Mouse (Mus musculus): ENCODE measurements around the gene Rasgef1b.
"Not testable (repeated sequence)": the region's sequence is repeated elsewhere in the genome, so short reads cannot be mapped to it uniquely, and the experiment has no call there.

Gene Rasgef1b

DNA sequence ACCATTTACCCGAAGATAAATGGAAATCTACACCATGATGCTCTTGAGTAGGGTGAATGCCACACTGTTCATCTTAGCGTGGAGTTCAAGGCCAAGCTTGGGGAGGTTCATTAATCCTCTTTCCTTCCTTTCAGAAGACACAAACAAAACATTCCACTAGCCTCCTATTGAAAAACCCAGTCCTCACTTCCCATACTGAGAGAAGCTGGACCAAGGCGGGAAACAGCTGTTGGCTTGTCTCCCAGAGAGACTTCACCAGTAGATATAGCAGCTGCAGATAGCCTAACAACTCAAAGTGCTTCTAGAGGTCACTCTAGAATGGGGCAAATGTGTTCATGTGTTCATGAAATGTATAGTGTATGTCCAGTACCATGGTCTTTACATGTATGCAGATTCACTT is 495.7 kb downstream of the Rasgef1b start:
- no peak for DNase-seq (ENCODE audit: low read depth, low spot score)
- Histone ChIP-seq H3K36me3 (ENCODE audit: control insufficient read depth, insufficient read depth, low read length, poor library complexity, severe bottlenecking) (peaks cover 29% of the 10 kb centered on the region), H3K27me3 (ENCODE audit: control insufficient read depth, insufficient read depth, low read length, poor library complexity, severe bottlenecking) (no peaks in the 10 kb centered on the region)

- no peak for DNase-seq (ENCODE audit: low read depth, low spot score)
- Histone ChIP-seq H3K36me3 (ENCODE audit: control insufficient read depth, insufficient read depth, low read length, poor library complexity, severe bottlenecking) (peaks cover 32% of the 10 kb centered on the region), H3K27me3 (ENCODE audit: control insufficient read depth, insufficient read depth, low read length, poor library complexity, severe bottlenecking) (no peaks in the 10 kb centered on the region)
Observed at GRCm38 (mm10) chr5:99232410-99232809, 496.5 kb downstream of the Rasgef1b start.

- no peak for DNase-seq (ENCODE audit: low read depth, low spot score)
- H3K36me3 ChIP-seq (ENCODE audit: control insufficient read depth, insufficient read depth, low read length, poor library complexity, severe bottlenecking): peaks cover 37% of the 10 kb centered on the region
- H3K27me3 ChIP-seq (ENCODE audit: control insufficient read depth, insufficient read depth, low read length, poor library complexity, severe bottlenecking): no peaks in the 10 kb centered on the region
Observed at GRCm38 (mm10) chr5:99230476-99230875, 498.4 kb downstream of the Rasgef1b start.

DNA sequence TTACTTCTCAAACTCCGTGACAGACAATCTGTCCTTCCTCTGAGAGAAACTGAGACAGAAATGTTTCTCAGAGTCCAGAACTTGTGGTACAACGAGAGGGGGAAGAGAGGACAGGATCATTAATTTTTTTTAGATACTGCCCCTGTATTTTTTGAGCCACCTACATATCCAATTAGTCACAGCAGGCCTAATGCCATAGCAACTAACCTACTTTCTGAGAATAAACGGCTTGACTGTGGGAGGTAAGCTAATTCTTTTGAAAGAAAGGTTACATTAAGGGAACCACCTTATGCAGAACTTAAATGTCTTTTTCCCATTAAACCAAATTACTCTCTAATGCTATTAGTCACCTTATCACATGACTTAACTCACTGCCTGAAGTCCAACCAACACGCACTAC is 501.5 kb downstream of the Rasgef1b start:
- Histone ChIP-seq H3K36me3 (ENCODE audit: control insufficient read depth, insufficient read depth, low read length, poor library complexity, severe bottlenecking) (peaks cover 43% of the 10 kb centered on the region), H3K27me3 (ENCODE audit: control insufficient read depth, insufficient read depth, low read length, poor library complexity, severe bottlenecking) (no peaks in the 10 kb centered on the region)
- no peak for DNase-seq (ENCODE audit: low read depth, low spot score)

DNA sequence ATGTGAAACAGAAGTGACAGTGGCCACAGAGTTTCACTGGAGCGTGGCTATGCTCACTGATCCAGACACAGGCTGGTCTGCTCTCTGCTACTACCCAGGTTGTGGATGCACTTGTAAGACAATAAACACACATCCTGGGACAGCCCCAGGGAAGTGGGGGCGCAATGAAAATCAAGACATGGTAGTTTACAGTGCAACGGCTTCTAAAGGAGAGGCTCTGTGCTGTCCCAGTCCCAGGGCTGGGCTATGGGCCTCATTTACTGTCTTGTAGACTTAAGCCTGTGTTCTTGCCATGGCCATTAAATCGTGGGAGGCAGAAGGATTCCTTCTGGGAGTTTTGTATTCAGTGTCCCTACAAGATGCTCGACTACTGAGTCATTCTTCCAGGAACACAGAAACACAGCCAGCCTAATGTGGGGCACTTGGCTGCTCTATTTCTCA is 504.3 kb downstream of the Rasgef1b start:
- no peaks in the 10 kb centered on the region for H3K27me3 ChIP-seq (ENCODE audit: control insufficient read depth, insufficient read depth, low read length, poor library complexity, severe bottlenecking)
- no peak for DNase-seq (ENCODE audit: low read depth, low spot score)

DNA sequence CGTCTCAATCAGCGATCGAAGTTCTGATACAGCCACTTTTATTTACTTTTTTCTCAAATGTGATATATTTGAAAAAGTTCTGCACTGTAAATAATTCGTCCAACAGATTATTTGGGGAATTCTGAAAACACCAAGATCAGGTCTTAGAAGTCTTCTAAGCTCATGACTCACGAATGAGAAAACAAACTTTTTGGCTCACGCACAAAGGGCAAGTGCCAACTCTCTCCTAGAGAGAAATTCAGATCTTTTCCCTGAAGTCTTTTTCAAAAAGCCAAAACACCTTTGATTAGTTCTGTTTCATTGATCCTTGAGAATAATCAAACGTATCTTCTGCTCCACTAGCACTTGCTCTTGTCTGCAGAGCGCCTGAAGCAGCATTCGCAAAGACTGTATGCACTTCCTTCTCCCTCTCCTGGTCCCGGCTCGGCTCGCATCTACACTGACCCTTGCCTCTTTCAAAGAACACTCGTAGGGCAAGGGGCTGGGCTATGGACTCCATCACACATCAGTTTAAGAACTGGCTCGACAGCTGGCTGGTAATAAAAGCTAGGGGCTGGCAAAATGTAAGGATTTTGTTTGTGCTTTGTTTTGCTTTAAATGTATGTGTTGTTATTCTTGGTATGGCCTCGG is 504.9 kb downstream of the Rasgef1b start:
- peaks cover 54% of the 10 kb centered on the region for H3K36me3 ChIP-seq (ENCODE audit: control insufficient read depth, insufficient read depth, low read length, poor library complexity, severe bottlenecking)
- DNase-seq (ENCODE audit: low read depth, low spot score): no peak
- H3K27me3 ChIP-seq (ENCODE audit: control insufficient read depth, insufficient read depth, low read length, poor library complexity, severe bottlenecking): no peaks in the 10 kb centered on the region

More for the DNA sequence above, 504.3 kb downstream of the Rasgef1b start:
- H3K36me3 ChIP-seq (ENCODE audit: control insufficient read depth, insufficient read depth, low read length, poor library complexity, severe bottlenecking): peaks cover 52% of the 10 kb centered on the region

DNA sequence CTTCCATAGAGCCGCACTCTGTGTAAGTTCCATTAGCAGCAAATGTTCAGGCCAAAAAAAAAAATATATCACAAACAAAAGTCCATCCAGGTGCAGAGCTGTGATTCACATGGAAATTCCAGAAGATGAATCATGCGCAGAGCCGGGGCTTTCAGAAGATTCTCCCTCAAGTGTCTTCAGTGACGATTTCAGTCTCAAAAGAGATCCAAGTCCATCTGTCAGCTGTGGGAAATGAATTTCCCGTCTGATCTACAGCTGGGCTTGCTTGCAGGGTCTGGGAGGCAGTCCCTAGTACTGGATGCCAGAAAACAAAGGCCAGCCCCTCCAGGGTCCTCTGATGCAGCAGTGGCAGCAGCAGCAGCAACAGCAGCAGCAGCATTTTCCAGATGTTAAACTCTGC is 510.5 kb downstream of the Rasgef1b start:
- no peak for DNase-seq (ENCODE audit: low read depth, low spot score)
- peaks cover 48% of the 10 kb centered on the region for H3K36me3 ChIP-seq (ENCODE audit: control insufficient read depth, insufficient read depth, low read length, poor library complexity, severe bottlenecking)
- no peaks in the 10 kb centered on the region for H3K27me3 ChIP-seq (ENCODE audit: control insufficient read depth, insufficient read depth, low read length, poor library complexity, severe bottlenecking)

DNA sequence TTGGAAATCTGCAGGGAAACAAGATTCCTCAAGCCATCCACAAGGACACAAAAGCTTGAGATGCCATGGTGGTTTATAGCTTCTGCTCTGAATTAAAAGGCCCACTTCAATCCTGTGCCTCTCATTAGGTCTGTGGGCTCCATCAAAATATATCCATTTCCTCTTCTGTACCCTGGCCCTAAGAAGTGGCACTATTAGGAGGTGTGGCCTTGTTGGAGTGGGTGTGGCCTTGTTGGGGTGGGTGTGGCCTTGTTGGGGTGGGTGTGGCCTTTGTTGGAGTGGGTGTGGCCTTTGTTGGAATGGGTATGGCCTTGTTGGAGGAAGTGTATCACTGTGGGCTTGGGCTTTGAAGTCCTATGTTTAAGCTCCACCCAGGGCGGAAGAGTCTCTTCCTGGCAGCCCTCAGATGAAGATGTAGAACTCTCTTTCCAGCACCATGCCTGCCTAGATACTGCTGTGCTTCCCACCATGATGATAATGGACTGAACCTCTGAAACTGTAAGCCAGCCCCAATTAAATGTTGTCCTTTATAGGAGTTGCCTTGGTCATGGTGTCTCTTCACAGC is 512.2 kb downstream of the Rasgef1b start:
- peak; percentile 48 for DNase-seq (ENCODE audit: low read depth, low spot score)

DNA sequence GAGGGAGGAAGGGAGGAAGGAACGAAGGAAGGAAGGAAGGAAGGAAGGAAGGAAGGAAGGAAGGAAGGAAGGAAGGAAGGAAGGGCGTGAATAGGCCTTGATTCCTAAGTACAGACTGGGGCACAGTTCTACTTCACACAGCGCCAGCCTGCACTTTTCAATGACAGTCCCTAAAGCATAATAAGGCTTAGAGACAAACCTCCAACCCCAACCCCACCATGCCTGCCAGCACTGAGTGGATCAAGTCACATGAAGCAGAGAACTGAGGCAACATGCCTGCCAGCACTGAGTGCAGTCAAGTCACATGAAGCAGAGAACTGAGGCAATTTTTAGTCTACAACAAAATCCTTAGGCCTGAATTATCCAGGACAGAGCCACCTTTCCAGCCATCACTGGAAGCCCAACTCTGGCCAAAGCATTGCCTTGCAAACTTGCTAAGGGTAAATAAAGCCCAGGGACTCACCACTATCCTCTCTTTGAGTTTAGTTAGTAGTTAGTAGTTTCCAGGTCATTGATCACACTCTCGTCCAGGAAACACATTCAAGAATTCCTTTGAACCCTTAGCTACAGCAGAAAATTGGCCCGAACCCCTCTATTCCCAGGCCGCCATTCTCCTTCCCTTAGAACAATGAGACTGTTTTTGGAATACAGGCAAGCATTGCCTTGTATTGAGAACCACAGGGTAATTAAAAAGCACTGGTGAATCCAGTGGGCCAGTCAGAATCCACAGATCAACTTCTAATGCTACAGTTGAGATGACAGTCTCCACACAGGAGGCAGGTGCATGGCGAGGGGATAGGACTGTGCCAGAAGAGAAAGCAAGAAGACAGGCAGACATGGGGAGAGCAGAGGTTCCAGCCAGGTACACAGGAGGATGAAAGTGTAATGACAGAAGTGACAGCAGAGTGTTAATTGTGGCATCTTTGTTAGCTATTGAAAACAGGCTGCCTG is 513.4 kb downstream of the Rasgef1b start:
- peaks cover 24% of the 10 kb centered on the region for H3K36me3 ChIP-seq (ENCODE audit: control insufficient read depth, insufficient read depth, low read length, poor library complexity, severe bottlenecking)
- no peak for DNase-seq (ENCODE audit: low read depth, low spot score)

More for the DNA sequence above, 512.2 kb downstream of the Rasgef1b start:
- H3K36me3 ChIP-seq (ENCODE audit: control insufficient read depth, insufficient read depth, low read length, poor library complexity, severe bottlenecking): peaks cover 35% of the 10 kb centered on the region
- H3K27me3 ChIP-seq (ENCODE audit: control insufficient read depth, insufficient read depth, low read length, poor library complexity, severe bottlenecking): not testable (repeated sequence)

GRCm38 (mm10) chr5:99214400-99214799 is 514.5 kb downstream of the Rasgef1b start:
- peaks cover 18% of the 10 kb centered on the region for H3K36me3 ChIP-seq (ENCODE audit: control insufficient read depth, insufficient read depth, low read length, poor library complexity, severe bottlenecking)
- peak; percentile 62 for DNase-seq (ENCODE audit: low read depth, low spot score)
- H3K27me3 ChIP-seq (ENCODE audit: control insufficient read depth, insufficient read depth, low read length, poor library complexity, severe bottlenecking): no peaks in the 10 kb centered on the region

More for the DNA sequence above, 513.4 kb downstream of the Rasgef1b start:
- H3K27me3 ChIP-seq (ENCODE audit: control insufficient read depth, insufficient read depth, low read length, poor library complexity, severe bottlenecking): no peaks in the 10 kb centered on the region

DNA sequence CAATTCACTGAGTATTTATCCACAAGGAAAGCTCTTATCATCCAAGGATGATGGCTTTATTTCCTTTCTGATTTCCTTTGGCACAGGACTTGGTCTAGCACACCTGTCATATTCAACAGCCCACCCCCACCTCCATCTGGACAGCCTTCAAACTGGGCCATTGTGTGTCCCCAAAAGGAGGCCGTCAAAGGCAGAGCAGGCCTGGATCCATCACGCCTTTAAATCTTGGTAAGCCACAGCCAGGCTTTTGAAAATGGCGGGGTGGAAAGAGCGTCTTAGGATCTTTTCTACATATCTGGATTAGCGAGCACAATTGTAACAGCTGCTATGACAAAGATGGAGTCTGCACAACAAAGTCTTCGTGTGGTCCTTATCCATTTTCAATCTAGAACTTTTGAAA is 515.7 kb downstream of the Rasgef1b start:
- Histone ChIP-seq H3K27me3 (ENCODE audit: control insufficient read depth, insufficient read depth, low read length, poor library complexity, severe bottlenecking) (no peaks in the 10 kb centered on the region), H3K36me3 (ENCODE audit: control insufficient read depth, insufficient read depth, low read length, poor library complexity, severe bottlenecking) (peaks cover 11% of the 10 kb centered on the region)
- DNase-seq (ENCODE audit: low read depth, low spot score): no peak

DNA sequence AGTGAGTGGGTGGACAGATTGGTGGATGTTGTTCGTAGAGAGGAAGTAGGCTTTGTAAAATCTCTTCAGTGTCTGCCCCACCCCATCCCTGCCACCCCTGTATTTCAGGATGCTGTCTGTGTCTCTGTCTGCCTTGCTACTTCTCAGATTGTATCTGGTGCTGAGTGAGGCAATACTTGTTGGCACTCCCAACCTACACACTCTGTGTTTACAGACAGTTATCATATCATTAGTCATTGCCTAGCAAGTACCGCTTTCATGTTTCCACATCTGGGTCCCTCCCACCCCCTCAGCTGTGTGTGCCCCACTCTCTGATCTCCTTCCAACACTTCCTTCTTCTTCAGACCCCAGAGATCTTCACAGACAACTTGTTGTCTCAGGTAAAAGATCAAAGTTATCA is 525.4 kb downstream of the Rasgef1b start:
- Histone ChIP-seq H3K27me3 (ENCODE audit: control insufficient read depth, insufficient read depth, low read length, poor library complexity, severe bottlenecking) (no peaks in the 10 kb centered on the region), H3K36me3 (ENCODE audit: control insufficient read depth, insufficient read depth, low read length, poor library complexity, severe bottlenecking) (no peaks in the 10 kb centered on the region)
- DNase-seq (ENCODE audit: low read depth, low spot score): peak; percentile 7

- peak; percentile 83 for DNase-seq (ENCODE audit: low read depth, low spot score)
- Histone ChIP-seq H3K27me3 (ENCODE audit: control insufficient read depth, insufficient read depth, low read length, poor library complexity, severe bottlenecking) (no peaks in the 10 kb centered on the region), H3K36me3 (ENCODE audit: control insufficient read depth, insufficient read depth, low read length, poor library complexity, severe bottlenecking) (no peaks in the 10 kb centered on the region)
Observed at GRCm38 (mm10) chr5:99202074-99202837, 526.6 kb downstream of the Rasgef1b start.

DNA sequence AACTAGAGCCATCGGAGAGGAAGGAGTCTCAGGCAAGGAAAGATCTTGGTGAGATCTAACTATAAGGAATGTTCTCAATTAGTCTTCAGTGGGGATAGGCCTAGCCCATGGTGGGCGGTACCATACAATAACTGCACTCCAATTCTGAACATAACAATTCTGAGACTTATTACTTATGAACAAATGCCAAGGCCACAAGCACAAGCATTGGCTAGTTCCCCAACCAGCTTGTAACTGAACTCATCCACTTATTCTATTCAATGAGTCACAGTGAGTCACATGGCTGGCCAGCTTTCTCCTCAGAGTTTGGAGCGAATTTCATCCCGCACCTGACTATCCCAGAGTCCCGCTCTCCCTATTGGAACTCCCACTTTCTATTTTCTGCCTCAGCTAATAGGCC is 533.4 kb downstream of the Rasgef1b start:
- no peak for DNase-seq (ENCODE audit: low read depth, low spot score)
- H3K27me3 ChIP-seq (ENCODE audit: control insufficient read depth, insufficient read depth, low read length, poor library complexity, severe bottlenecking): no peaks in the 10 kb centered on the region

More for the DNA sequence above, 533.4 kb downstream of the Rasgef1b start:
- no peaks in the 10 kb centered on the region for H3K36me3 ChIP-seq (ENCODE audit: control insufficient read depth, insufficient read depth, low read length, poor library complexity, severe bottlenecking)

All from splenic B cell, adult 2 months (primary cell).